Mouse (Mus musculus) embryonic fibroblast, embryonic 13.5 days (primary cell): Measurements from ENCODE around the gene Rho. TPM values are rescaled to one million over a fixed set of nuclear protein-coding genes. Genes with fewer than 3 reads are reported as not detected.

Experiments used
- H3K27ac ChIP-seq: 2 replicates; pipeline ENCODE4 v1.5.1; 2012; ENCODE audit warnings: low read length, control low read depth, inconsistent platforms; ENCODE audit not compliant: insufficient read depth
- H3K4me1 ChIP-seq: 2 replicates; pipeline ENCODE4 v1.6.1; 2011; ENCODE audit warnings: low read length; ENCODE audit not compliant: control insufficient read depth, insufficient read depth
- H3K4me3 ChIP-seq: 2 replicates; pipeline ENCODE4 v1.5.1; 2011; ENCODE audit warnings: mild to moderate bottlenecking, control low read depth, low read length; ENCODE audit not compliant: insufficient read depth
- CTCF ChIP-seq: IDR thresholded peaks from 2 replicates; pipeline ENCODE4 v1.5.1; 2011; ENCODE audit warnings: mild to moderate bottlenecking, control low read depth, low read length, moderate library complexity, borderline replicate concordance; ENCODE audit not compliant: insufficient read depth
- POLR2A ChIP-seq: IDR thresholded peaks from 2 replicates; pipeline ENCODE4 v1.6.1; 2011; ENCODE audit warnings: low read depth, mild to moderate bottlenecking, control low read depth, low read length, moderate library complexity
- polyA plus RNA-seq: library from polyadenylated mRNA; stranded (reverse); fragments of >200 nt; gene quantifications from 2 replicates; pipeline ENCODE4 v1.2.4, GENCODE M21; 2011; ENCODE audit warnings: low read depth; ENCODE audit not compliant: missing spikeins, insufficient read length

Rho gene
- polyA plus RNA-seq, 1 experiment = not detected

DNA sequence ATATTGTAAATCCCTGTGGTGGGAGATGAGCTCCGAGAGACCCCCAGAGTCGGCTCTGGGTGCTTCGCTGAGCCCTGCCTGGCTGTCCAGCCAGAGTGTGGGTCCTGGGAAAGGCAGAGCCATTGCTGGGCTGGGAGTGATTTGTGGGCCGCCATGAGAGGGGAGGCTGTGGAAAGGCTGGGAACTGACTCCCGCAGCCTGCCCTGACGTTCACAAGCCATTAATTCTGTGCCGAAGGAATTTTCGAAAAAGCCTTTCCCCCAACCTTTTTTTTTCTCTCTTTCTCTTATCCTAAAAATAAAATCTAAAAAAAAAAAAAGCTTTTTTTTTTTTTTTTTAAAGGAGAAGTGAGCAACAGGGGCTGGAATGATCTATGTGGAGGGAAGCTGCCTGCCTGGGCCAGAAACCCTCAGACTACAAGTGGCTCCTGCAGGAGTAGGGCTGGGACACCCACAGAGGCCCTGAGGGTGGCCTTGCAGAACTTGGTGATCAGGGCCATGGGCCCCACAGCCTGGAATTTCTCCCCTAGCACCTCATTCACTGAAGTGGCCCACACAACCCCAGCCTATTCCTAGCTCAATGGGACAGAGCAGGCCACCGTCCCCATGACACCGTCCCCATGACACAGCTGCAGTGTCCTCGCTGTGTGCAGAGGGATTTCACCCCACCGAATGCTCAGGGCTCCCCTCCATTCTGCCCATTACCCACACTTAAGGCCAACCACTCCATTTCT, 51.9 kb downstream of the Rho start:
- H3K4me1 ChIP-seq = no peaks in the 10 kb centered on the region
- H3K27ac ChIP-seq = no peak overlapping the region
- TF ChIP-seq CTCF (no peak), POLR2A (no peak)
- H3K4me3 ChIP-seq = no peak overlapping the region

DNA sequence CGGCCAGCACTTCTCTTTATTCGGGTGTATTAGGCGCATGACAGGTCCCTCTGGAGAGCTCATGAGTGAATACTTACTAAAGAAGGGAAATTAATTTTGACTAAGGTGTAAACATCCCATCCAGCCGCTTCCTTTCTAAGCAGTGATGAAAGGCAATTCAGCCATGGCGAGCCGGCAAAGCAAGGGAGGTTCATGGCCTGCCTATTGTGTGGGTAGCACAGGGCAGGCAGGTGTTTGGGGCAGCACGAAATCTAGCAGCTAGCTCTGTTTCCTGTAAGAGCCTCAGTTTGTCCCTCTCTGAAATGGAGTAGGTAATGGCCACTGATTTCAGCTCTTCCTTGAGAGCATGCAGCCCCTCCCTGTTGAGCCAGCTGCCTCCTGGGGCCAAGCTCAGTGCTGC, 53.0 kb downstream of the Rho start:
- no peak overlapping the region for H3K4me3 ChIP-seq
- H3K27ac ChIP-seq = no peak overlapping the region
- no peak for TF ChIP-seq POLR2A
- TF ChIP-seq CTCF = no peak
- H3K4me1 ChIP-seq = no peaks in the 10 kb centered on the region

DNA sequence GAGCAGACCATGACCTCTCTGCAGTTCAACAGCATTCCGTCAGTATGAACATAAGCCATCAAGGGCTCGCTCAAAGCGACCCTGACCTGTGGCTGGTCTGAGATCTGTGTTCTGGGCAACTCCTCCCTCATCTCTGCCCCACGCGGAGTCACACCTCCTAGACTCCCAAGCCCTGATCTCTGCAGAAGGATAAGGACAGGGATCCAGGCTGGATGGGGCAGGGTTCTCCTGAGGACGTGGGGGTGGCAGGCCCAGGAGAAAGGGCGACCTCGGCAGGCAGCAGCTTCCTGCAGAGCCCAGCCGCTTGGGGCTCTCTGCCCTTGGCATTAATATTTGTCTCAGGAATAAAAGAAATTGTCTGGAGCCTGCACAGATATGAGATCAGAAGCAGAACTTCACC, 54.1 kb downstream of the Rho start:
- no peak overlapping the region for H3K27ac ChIP-seq
- H3K4me1 ChIP-seq = no peaks in the 10 kb centered on the region
- H3K4me3 ChIP-seq = no peak overlapping the region
- TF ChIP-seq CTCF = no peak
- no peak for TF ChIP-seq POLR2A

DNA sequence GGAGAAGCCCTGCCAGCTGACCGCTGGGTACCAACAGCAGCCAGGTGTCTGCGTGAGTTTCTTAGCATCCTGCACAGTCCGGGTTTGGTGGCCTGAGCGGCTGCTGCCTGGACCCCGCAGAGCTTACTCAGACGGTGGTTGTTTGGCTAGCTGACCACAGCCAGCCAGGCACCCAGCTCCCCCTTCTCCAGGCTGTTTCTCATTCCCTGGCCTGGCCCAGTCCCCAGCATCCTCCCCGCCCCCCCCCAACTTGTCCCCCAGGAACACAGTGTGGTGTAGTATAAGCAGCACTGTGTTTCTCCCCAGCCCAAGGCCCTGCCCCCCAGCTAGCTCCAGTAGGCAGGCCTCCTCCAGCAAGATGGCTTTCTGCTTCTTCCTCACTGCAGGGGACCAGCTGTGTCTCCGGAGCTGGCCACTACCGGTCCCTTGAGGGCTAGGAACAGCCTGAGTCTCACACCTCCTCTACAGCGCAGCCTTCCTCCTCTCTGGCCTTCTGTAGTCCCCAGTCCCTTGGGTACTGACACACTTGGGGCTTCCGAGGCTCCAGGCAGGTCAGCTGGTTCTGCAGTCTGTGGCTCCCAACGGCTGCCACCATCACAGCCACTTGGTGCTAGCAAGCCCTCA, 55.0 kb downstream of the Rho start:
- Histone ChIP-seq H3K4me3 (no peak overlapping the region), H3K27ac (no peak overlapping the region), H3K4me1 (no peaks in the 10 kb centered on the region; the same call in 1 of the 2 replicates)
- no peak for TF ChIP-seq POLR2A
- no peak for TF ChIP-seq CTCF

DNA sequence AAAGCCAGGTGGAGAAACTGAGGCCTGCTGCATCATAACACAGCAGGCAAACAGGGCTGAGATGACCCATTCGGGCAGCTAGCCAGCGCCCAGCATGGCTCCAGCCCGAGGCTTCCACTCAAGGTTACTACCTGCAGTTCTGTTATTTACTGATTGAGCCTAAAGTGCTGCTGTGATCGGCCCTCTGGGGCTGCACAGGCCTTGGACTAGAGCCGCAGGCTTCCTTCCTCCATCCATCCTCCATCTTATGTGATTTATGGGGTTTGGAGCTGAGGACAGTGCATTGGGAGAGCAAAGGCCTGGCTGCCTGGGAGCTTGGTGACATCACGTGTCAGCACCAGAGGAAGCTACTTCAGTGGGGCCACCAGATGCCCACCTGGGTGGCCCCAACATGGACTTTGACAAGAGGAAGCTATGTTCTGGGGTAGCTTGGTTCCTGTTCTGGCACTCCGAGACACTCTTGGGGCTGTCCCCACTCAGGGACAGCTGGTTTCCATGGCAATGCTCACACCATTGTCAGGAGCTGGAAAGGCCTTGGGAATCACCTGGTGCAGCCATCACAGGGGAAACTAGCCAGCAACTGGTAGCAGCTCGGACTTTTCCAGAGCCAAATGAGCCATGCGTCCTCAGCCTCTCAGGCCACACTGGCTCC, 55.7 kb downstream of the Rho start:
- no peak overlapping the region for H3K27ac ChIP-seq
- TF ChIP-seq CTCF = no peak
- no peak for TF ChIP-seq POLR2A
- no peak overlapping the region for H3K4me3 ChIP-seq
- H3K4me1 ChIP-seq = no peaks in the 10 kb centered on the region; the same call in 1 of the 2 replicates

DNA sequence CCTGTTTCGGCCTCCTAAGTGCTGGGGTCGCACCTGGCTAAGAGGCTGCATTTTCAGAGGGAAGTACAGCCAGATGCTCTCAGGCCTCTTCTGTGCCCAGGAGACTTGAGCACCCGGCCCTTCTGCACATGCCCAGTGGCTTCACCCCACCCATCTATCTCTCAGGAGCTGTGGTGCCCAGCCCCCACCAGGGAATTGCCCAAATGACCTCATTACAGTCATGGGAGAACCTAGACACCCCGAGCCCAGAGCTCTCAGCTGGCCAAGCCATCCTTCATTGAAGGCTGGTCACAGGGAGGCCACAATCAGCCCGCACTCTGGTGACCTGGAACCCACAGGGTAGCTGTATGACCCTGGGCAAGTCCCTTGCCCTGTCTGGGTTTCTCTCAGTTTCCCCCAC, 57.5 kb downstream of the Rho start:
- Histone ChIP-seq H3K4me1 (no peaks in the 10 kb centered on the region; the same call in 1 of the 2 replicates), H3K27ac (no peak overlapping the region), H3K4me3 (no peak overlapping the region)
- TF ChIP-seq CTCF (no peak), POLR2A (no peak)

DNA sequence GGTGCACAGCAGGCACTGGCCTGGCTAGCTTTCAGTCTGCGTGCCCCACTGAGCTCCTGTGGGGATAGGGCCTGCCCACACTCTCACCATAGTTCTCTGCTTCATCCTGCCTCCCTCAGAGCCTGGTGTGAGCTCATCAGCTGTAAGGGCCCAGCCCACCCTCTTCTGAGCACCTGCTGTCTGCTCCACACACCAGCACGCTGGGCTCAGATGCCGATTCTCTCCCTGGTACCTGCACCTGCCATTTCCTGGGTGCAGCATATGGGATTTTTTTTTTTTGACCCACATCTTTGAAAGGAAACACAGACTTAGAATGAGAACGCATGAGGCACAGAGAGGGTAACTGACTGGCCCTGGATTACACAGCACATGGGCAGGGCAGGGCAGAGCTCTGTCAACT, 58.1 kb downstream of the Rho start:
- no peak for TF ChIP-seq POLR2A
- no peak for TF ChIP-seq CTCF
- Histone ChIP-seq H3K4me1 (no peaks in the 10 kb centered on the region; the same call in 1 of the 2 replicates), H3K4me3 (no peak overlapping the region), H3K27ac (no peak overlapping the region)

Other genes starting within 250 kb of the Rho start
- 1.6 and 2.0 TPM in 2 replicates for gene Tmem40, start 169.3 kb upstream of the Rho start, polyA plus RNA-seq
- 12.0 and 12.3 TPM in 2 replicates for gene Cand2, start 157.2 kb upstream of the Rho start, polyA plus RNA-seq
- 2,350 and 2,369 TPM in 2 replicates for gene Rpl32, start 123.0 kb upstream of the Rho start, polyA plus RNA-seq
- 0.19 and 0.20 TPM in 2 replicates for gene Efcab12, start 93.3 kb upstream of the Rho start, polyA plus RNA-seq
- 5.9 and 6.4 TPM in 2 replicates for gene Mbd4, start 78.4 kb upstream of the Rho start, polyA plus RNA-seq
- gene Ift122, start 78.3 kb upstream of the Rho start, polyA plus RNA-seq = 13.5 and 19.1 TPM in 2 replicates
- not detected in 2 replicates for gene H1foo, start 13.2 kb downstream of the Rho start, polyA plus RNA-seq
- 28.4 and 28.8 TPM in 2 replicates for gene Plxnd1, start 63.3 kb downstream of the Rho start, polyA plus RNA-seq